Mouse (Mus musculus) kidney, adult 2 months (tissue): Measurements from ENCODE around the gene Tmem200b. TPM values are rescaled to one million over a fixed set of nuclear protein-coding genes. Genes with fewer than 3 reads are reported as not detected.

Experiments
- DNase-seq: peaks from one replicate; pipeline ENCODE4 v3.0.0; 2021
- H3K27ac ChIP-seq: fragments of 200-500 bp; 2 replicates; pipeline ENCODE4 v1.5.1; 2012; ENCODE audit warnings: low read depth, low read length, control low read depth, inconsistent platforms; ENCODE audit not compliant: insufficient read depth
- H3K27me3 ChIP-seq: fragments of 200-500 bp; replicated peaks from 2 replicates; pipeline ENCODE4 v1.6.1; 2012; ENCODE audit warnings: mild to moderate bottlenecking, moderate library complexity, low read length, inconsistent platforms; ENCODE audit not compliant: control insufficient read depth, insufficient read depth
- H3K36me3 ChIP-seq: fragments of 200-500 bp; 2 replicates; pipeline ENCODE4 v1.6.1; 2012; ENCODE audit warnings: mild to moderate bottlenecking, moderate library complexity, low read length, inconsistent platforms; ENCODE audit not compliant: control insufficient read depth, insufficient read depth
- H3K4me1 ChIP-seq: fragments of 200-500 bp; 2 replicates; pipeline ENCODE4 v1.6.1; 2011; ENCODE audit warnings: low read length; ENCODE audit not compliant: control insufficient read depth, insufficient read depth
- H3K4me3 ChIP-seq: fragments of 200-500 bp; 2 replicates; pipeline ENCODE4 v1.5.1; 2011; ENCODE audit warnings: mild to moderate bottlenecking, low read depth, low read length, control low read depth; ENCODE audit not compliant: insufficient read depth
- CTCF ChIP-seq: fragments of 200-500 bp; conservative IDR thresholded peaks from 2 replicates; pipeline ENCODE4 v1.5.1; 2011; ENCODE audit warnings: low read depth, mild to moderate bottlenecking, control low read depth, low read length, moderate library complexity, mixed read lengths; ENCODE audit not compliant: insufficient read depth, insufficient read length
- POLR2A ChIP-seq: fragments of 200-500 bp; IDR thresholded peaks from one replicate; pipeline ENCODE4 v1.6.1; 2011; ENCODE audit warnings: low read depth, low read length, control low read depth
- WGBS: fragments of 180-500 bp; shearing (Covaris S2); methylation state at CpG from one replicate; pipeline ENCODE4 v1.1.7; 2018; 5-methylcytosine and 5-hydroxymethylcytosine counted together
- polyA plus RNA-seq: library from polyadenylated mRNA; depleted of rRNA; stranded (reverse); fragments of >200 nt; gene quantifications from 2 replicates; pipeline ENCODE4 v1.2.3, GENCODE M21; 2012

Tmem200b gene
- polyA plus RNA-seq, 1 experiment, result 11.3 TPM

- TF ChIP-seq CTCF (no peak), POLR2A (no peak)
- H3K36me3 ChIP-seq, result peaks cover 17% of the 10 kb centered on the region
- DNase-seq, result no peak
- H3K27ac ChIP-seq, result peak overlapping the region; percentile 80
- no peak overlapping the region for H3K4me3 ChIP-seq
- WGBS, result 97% methylated on average over 5 of the region's 5 CpGs
- H3K4me1 ChIP-seq, result peaks cover 9% of the 10 kb centered on the region
- H3K27me3 ChIP-seq, result no peaks in the 10 kb centered on the region
Measured at GRCm38 (mm10) chr4:131897109-131897508, 24.5 kb upstream of the Tmem200b start.

GRCm38 (mm10) chr4:131897787-131898186, 23.8 kb upstream of the Tmem200b start:
- no peaks in the 10 kb centered on the region for H3K27me3 ChIP-seq
- H3K27ac ChIP-seq, result peak overlapping the region; percentile 80
- H3K4me1 ChIP-seq, result peaks cover 9% of the 10 kb centered on the region
- WGBS, result 67% methylated on average over 8 of the region's 8 CpGs
- peaks cover 13% of the 10 kb centered on the region for H3K36me3 ChIP-seq
- no peak overlapping the region for H3K4me3 ChIP-seq
- TF ChIP-seq CTCF (no peak), POLR2A (no peak)
- peak; percentile 89 for DNase-seq

GRCm38 (mm10) chr4:131898503-131899179, 22.9 kb upstream of the Tmem200b start:
- Histone ChIP-seq H3K4me1 (peaks cover 9% of the 10 kb centered on the region), H3K27ac (peak overlapping the region; percentile 56), H3K4me3 (no peak overlapping the region), H3K36me3 (peaks cover 11% of the 10 kb centered on the region), H3K27me3 (no peaks in the 10 kb centered on the region)
- WGBS, result 68% methylated on average over 12 of the region's 12 CpGs
- no peak for TF ChIP-seq POLR2A
- TF ChIP-seq CTCF, result no peak
- DNase-seq, result no peak

GRCm38 (mm10) chr4:131899180-131899554, 22.4 kb upstream of the Tmem200b start:
- 53% methylated on average over 6 of the region's 6 CpGs for WGBS
- Histone ChIP-seq H3K27ac (no peak overlapping the region), H3K4me3 (no peak overlapping the region), H3K36me3 (peaks cover 11% of the 10 kb centered on the region), H3K4me1 (peaks cover 9% of the 10 kb centered on the region), H3K27me3 (no peaks in the 10 kb centered on the region)
- DNase-seq, result no peak
- TF ChIP-seq CTCF, result no peak
- TF ChIP-seq POLR2A, result no peak

GRCm38 (mm10) chr4:131901090-131901489, 20.5 kb upstream of the Tmem200b start:
- Histone ChIP-seq H3K27me3 (no peaks in the 10 kb centered on the region), H3K36me3 (peaks cover 6% of the 10 kb centered on the region), H3K27ac (no peak overlapping the region), H3K4me3 (no peak overlapping the region), H3K4me1 (peaks cover 9% of the 10 kb centered on the region)
- TF ChIP-seq POLR2A (no peak), CTCF (no peak)
- DNase-seq, result no peak
- WGBS, result 88% methylated on average over 15 of the region's 15 CpGs

- H3K4me3 ChIP-seq, result no peak overlapping the region
- H3K36me3 ChIP-seq, result peaks cover 6% of the 10 kb centered on the region
- WGBS, result 56% methylated on average over 8 of the region's 8 CpGs
- DNase-seq, result peak; percentile 70
- H3K27ac ChIP-seq, result no peak overlapping the region
- no peaks in the 10 kb centered on the region for H3K27me3 ChIP-seq
- peaks cover 4% of the 10 kb centered on the region; the same call in 1 of the 2 replicates for H3K4me1 ChIP-seq
- peak; percentile 80 for TF ChIP-seq CTCF
- TF ChIP-seq POLR2A, result no peak
Measured at GRCm38 (mm10) chr4:131904478-131904877, 17.1 kb upstream of the Tmem200b start.

GRCm38 (mm10) chr4:131906423-131906822, 15.1 kb upstream of the Tmem200b start:
- Histone ChIP-seq H3K36me3 (no peaks in the 10 kb centered on the region), H3K4me3 (no peak overlapping the region), H3K27me3 (no peaks in the 10 kb centered on the region), H3K4me1 (peaks cover 9% of the 10 kb centered on the region), H3K27ac (no peak overlapping the region; the same call in 1 of the 2 replicates)
- TF ChIP-seq CTCF (no peak), POLR2A (no peak)
- DNase-seq, result peak; percentile 56
- 28% methylated on average over 6 of the region's 6 CpGs for WGBS

- H3K4me1 ChIP-seq, result peaks cover 9% of the 10 kb centered on the region
- H3K27me3 ChIP-seq, result no peaks in the 10 kb centered on the region
- H3K27ac ChIP-seq, result no peak overlapping the region
- DNase-seq, result no peak
- peak; percentile 50 for TF ChIP-seq CTCF
- TF ChIP-seq POLR2A, result no peak
- 94% methylated on average over 3 of the region's 3 CpGs for WGBS
- no peaks in the 10 kb centered on the region for H3K36me3 ChIP-seq
- H3K4me3 ChIP-seq, result no peak overlapping the region
Measured at GRCm38 (mm10) chr4:131907912-131908311, 13.7 kb upstream of the Tmem200b start.
